Mouse (Mus musculus): Measurements from ENCODE around the gene Hspa1l. TPM values are rescaled to one million over a fixed set of nuclear protein-coding genes. Genes with fewer than 3 reads are reported as not detected.
"Not testable (repeated sequence)": the region's sequence is repeated elsewhere in the genome, so short reads cannot be mapped to it uniquely, and the experiment has no call there.

The Hspa1l gene
- total RNA-seq, 2 experiments from 2014 or later: 11.6 to 14.8 TPM

GRCm38 (mm10) chr17:34965627-34966026, 6.9 kb upstream of the Hspa1l start:
- intact Hi-C loops (cut with DNase I; ENCODE audit: low total_unique reads): no loop called here
- DNase-seq: no peak

- intact Hi-C loops (cut with DNase I; ENCODE audit: low total_unique reads); DNase-seq: not testable (repeated sequence)
These were observed 2.7 kb upstream of the Hspa1l start, which contains the start of gene Gm20481 for GRCm38 (mm10) chr17:34969822-34970221. Gene Gm20481, plus strand, starts transcription at chr17:34969912.

GRCm38 (mm10) chr17:34970850-34971249, 1.7 kb upstream of the Hspa1l start:
- intact Hi-C loops (cut with DNase I; ENCODE audit: low total_unique reads); DNase-seq: not testable (repeated sequence)

GRCm38 (mm10) chr17:34971694-34972068, 822 bp upstream of the Hspa1l start:
- intact Hi-C loops (cut with DNase I; ENCODE audit: low total_unique reads); DNase-seq: not testable (repeated sequence)

GRCm38 (mm10) chr17:34975581-34976492, 3.3 kb downstream of the Hspa1l start:
- DNase-seq: no peak
- intact Hi-C loops (cut with DNase I; ENCODE audit: low total_unique reads): no loop called here

- intact Hi-C loops (cut with DNase I; ENCODE audit: low total_unique reads): no loop called here
- no peak for DNase-seq
These were observed 4.5 kb downstream of the Hspa1l start for GRCm38 (mm10) chr17:34977000-34977399.

GRCm38 (mm10) chr17:34978239-34978638, 5.7 kb downstream of the Hspa1l start:
- no peak for DNase-seq
- intact Hi-C loops (cut with DNase I; ENCODE audit: low total_unique reads): no loop called here

GRCm38 (mm10) chr17:34979631-34980030, 7.1 kb downstream of the Hspa1l start:
- intact Hi-C loops (cut with DNase I; ENCODE audit: low total_unique reads): loop anchor here (10.0 kb wide), 2 partner anchors 65 to 125 kb away; partner anchors contain the start of genes Nelfe, Skiv2l and Slc44a4
- DNase-seq: no peak

GRCm38 (mm10) chr17:34980655-34981054, 8.2 kb downstream of the Hspa1l start:
- intact Hi-C loops (cut with DNase I; ENCODE audit: low total_unique reads): loop anchor here (10.0 kb wide), 2 partner anchors 66 to 126 kb away; partner anchors contain the start of genes Nelfe, Skiv2l and Slc44a4
- DNase-seq: no peak

- intact Hi-C loops (cut with DNase I; ENCODE audit: low total_unique reads): loop anchor here (10.0 kb wide), 2 partner anchors 67 to 127 kb away; partner anchors contain the start of genes Nelfe, Skiv2l and Slc44a4
- peak; percentile 91 for DNase-seq
These were observed 9.2 kb downstream of the Hspa1l start, which contains the start of gene Lsm2 for GRCm38 (mm10) chr17:34981690-34982180. Gene Lsm2, plus strand, starts transcription at chr17:34981862.

- DNase-seq: no peak
- intact Hi-C loops (cut with DNase I; ENCODE audit: low total_unique reads): loop anchor here (10.0 kb wide), 2 partner anchors 68 to 128 kb away; partner anchors contain the start of genes Nelfe, Skiv2l and Slc44a4
These were observed 9.8 kb downstream of the Hspa1l start for GRCm38 (mm10) chr17:34982328-34982727.

- intact Hi-C loops (cut with DNase I; ENCODE audit: low total_unique reads): loop anchor here (10.0 kb wide), 2 partner anchors 69 to 129 kb away; partner anchors contain the start of genes Nelfe, Skiv2l and Slc44a4
- DNase-seq: no peak
These were observed 11.7 kb downstream of the Hspa1l start for GRCm38 (mm10) chr17:34984218-34984617.

- DNase-seq: no peak
- intact Hi-C loops (cut with DNase I; ENCODE audit: low total_unique reads): no loop called here
These were observed 22.2 kb downstream of the Hspa1l start for GRCm38 (mm10) chr17:34994751-34995150.

- intact Hi-C loops (cut with DNase I; ENCODE audit: low total_unique reads): not testable (repeated sequence)
These were observed 22.7 kb downstream of the Hspa1l start for GRCm38 (mm10) chr17:34995192-34995591.

GRCm38 (mm10) chr17:34995927-34996326, 23.4 kb downstream of the Hspa1l start:
- DNase-seq; intact Hi-C loops (cut with DNase I; ENCODE audit: low total_unique reads): not testable (repeated sequence)

More at GRCm38 (mm10) chr17:34995192-34995591, 22.7 kb downstream of the Hspa1l start:
- not testable (repeated sequence) for DNase-seq

GRCm38 (mm10) chr17:34996411-34997141, 24.1 kb downstream of the Hspa1l start:
- intact Hi-C loops (cut with DNase I; ENCODE audit: low total_unique reads): no loop called here
- DNase-seq: no peak

- intact Hi-C loops (cut with DNase I; ENCODE audit: low total_unique reads): no loop called here
- no peak for DNase-seq
These were observed 24.6 kb downstream of the Hspa1l start for GRCm38 (mm10) chr17:34997142-34997483.

GRCm38 (mm10) chr17:34998526-34999430, 26.3 kb downstream of the Hspa1l start:
- intact Hi-C loops (cut with DNase I; ENCODE audit: low total_unique reads): no loop called here
- no peak for DNase-seq

All from gastrocnemius, postnatal 14 days (tissue).